Mouse (Mus musculus) adrenal gland, postnatal 14 days (tissue): ENCODE measurements around the gene Cyth4. TPM values are rescaled to one million over a fixed set of nuclear protein-coding genes. Genes with fewer than 3 reads are reported as not detected.
A peak's percentile ranks its signal among the peaks of the same experiment; 100 is the strongest.

Source experiments
- DNase-seq: peaks from one replicate; pipeline ENCODE4 v3.0.0; 2021; ENCODE audit warnings: mixed read lengths
- long read RNA-seq, 2 experiments: library from polyadenylated mRNA; stranded (forward); transcript quantifications; one replicate each; pipeline ENCODE4 v2.0.0; 2021
- total RNA-seq: library from RNA; stranded (reverse); gene quantifications from 2 replicates; pipeline ENCODE4 v1.2.3, GENCODE M21; 2021

The Cyth4 gene
- 4.6 and 12.8 TPM in 2 replicates for total RNA-seq
- long read RNA-seq, experiment 1, partial matches to known transcripts = 0 of 2 reads
- long read RNA-seq, experiment 1, other reads (novel, unspliced or antisense) = 1 of 2 reads
- long read RNA-seq, experiment 2, partial matches to known transcripts = 0 of 1 reads
- long read RNA-seq, experiment 2, other reads (novel, unspliced or antisense) = 1 of 1 reads

DNA sequence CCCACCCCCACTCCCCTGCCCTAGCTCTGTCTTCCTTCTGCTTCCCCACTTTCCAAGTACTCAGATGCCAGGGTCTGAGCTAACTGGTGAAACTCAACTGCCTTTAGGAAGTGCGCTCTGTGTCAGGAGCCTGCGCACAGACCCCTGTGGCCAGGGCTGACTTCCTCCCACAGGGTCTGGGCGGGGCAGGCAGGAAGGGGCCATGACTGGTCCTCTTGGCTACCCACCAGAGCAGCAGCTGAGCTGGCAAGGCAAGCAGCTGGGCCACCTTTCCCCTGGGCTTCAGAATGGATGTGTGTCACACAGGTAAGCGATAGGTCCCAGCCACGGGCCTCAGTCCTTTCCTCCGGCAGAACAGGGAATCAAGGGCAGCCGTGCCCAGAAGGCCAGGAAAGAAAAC, at the start of gene Cyth4:
Cyth4 (plus strand) TSS at position 134 of the 400 bp plus-strand sequence.
- DNase-seq = peak; percentile 67

DNA sequence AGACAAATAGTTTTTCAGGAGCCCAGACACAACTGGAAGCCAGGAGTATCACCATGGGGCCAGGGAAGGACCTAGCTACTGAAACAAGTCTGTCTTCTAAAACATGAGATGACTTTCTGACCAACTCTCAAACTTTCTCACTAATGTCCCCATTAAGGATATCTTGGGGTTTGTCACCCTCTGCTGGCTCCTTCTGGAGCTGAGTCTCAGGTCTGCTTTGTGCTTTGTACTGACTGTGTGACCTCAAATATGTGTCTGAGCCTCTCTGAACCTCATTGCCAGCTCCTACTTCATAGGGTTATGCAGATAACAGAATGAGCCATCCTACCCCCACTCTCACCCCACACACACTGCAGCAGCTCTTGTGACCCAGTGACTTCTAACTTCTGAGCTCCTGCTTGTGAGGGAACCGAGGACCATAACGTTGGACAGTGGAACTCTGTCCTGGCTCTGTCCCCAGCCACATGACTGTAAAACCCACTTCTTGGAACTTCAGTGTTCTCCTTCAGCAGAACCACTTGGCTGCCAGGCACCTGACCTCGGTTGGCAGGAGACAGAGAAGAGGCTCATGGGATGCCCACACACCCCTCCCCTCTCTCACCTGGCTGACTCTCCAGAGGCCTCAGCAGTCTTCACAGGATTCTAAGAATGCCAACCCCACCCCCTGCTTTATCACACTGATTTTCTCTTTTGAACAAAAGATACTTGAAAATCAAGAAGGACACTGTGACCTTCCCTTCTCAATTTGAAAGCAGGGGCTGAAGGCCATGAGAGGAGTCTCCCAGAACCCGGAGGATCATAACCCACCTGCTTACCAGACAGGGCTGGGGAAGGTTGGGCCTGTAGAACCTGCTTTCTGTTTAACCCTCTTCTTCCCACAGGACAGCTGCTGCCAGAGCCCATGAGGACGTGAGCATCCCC, 49.2 kb upstream of the Cyth4 start:
- DNase-seq = peak; percentile 58

DNA sequence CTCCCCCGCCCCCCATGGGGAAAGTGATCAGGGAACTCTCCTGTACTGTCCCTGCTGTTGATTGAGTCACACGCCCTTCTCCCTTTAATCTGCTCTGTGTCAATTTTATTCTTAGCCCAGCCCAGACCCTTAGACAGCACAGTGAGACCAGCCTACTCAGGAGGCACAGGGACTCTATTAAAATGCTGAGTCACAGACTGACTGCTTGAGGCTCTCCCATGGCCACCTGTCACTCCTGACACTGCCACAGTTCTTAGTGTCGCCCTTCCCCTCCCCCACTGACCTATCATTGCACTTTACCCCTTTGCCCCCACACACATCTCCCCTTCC, 48.5 kb upstream of the Cyth4 start:
- DNase-seq = peak; percentile 70

DNA sequence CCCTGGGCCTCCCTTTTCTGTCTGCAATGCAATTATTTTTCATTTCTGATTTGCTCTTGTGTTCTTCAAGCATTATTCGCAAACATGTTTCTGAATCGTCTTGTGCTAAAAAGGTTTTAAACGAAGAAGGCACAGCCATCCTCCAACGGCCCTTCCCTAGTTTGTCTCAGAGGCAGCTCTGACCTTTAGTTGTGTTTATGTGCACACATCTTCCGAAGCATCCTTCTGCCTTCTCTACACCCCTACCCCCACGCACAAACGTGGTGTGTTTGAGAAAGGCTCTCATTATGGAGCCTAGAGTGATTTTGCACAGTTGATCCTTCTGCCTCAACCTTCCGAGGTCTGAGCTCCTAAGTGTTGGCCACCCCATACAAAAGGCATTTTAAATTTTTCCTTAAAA, 48.1 kb upstream of the Cyth4 start:
- no peak for DNase-seq

DNA sequence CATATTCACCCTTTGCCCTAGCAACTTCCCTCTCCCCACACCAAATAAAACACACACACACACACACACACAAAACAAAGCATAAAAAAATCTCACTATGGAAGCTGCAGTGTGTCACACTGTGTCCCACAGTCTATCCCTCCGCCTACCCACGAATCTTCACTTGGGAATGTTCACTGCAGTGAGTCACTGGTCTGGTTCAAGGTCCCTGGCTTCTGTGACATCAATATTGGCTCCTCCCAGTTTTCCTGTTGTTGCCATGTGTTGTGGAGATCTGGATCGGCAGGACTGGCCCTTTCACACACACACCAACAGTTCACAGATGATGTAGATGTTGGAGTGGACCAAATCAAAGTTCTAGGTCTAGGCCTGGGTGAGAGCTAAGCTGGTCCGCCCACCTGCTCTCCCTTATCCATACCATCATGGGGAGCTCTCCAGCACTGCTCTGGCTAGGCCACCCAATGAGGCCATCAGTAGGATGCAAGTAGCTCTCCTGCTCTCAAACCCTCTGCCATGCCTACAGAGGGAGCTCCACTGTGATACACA, 47.6 kb upstream of the Cyth4 start:
- peak; percentile 80 for DNase-seq

DNA sequence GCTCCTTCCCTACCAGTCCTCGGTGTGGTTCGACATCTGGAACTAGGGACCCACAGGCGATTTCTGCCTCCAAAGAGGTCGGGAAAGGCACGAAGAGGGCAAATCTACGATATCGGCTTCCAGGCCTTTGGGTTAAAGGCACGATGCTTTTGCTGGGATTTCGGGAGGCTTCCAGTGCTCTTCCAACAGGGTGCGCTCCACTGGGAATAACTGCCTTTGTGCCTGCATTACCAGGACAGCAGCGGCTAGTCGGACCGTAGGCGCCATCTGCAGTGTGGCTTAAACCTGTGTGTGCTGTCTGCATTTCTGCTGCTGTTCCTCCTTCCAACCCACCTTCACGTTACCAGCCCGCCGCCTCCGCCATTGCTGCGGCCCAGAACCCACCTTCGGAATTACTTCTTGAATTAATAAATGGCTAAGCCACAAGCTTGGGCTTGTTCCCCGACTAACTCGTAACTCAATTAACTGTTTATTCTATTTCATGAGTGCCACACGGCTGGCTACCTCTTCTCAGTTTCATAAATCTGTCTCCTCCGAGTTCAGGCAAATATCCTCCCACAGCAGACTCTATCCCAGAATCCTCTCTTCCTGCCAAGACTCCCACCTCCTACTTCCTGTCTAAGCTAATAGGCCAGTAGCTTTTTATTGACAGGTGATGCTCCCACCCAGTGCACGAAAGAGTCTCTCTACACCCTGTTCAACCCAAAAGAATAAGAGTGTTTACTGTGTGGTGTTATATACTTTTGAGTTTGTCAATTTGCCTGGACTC, 42.1 kb upstream of the Cyth4 start:
- no peak for DNase-seq

DNA sequence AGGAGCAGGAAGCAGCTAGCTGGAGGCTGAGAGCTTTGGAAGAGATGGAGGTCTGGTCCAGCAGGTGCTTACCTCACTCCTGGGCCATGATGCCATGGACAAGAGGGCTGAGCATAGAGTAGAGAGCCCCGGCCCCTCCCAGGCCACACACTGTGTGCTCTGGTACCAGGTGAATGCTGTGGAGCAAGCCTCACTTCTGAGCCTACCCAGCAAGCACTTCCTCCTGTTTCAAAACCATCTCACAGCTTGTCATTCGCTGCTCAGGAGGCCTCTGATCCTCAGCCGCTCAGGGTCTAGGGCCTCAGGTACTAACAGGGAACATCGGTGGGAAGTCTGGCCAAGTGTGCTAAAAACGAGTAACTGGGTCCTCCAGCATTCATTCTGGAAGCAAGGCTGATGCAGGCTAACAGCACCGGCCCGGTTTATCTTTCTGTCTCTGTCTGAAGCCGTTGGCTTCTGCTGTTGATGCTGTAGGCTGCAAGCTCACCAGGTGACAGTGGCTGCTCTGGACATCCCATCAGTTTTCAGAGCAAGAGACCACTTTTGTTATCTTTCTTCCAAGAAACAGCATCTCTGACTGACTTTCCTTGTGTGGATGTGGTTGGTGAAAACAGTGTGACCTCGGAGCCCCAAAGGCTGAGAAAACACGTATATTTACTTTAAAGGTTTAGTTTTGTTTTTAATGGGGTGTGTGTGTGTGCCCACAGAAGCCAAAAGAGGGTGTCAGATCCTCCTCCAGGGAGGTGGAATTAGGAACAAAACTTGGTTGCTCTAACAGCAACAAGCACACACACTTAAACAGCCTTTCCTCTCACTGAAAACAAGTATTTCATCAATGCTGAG, 38.9 kb upstream of the Cyth4 start:
- DNase-seq = no peak

DNA sequence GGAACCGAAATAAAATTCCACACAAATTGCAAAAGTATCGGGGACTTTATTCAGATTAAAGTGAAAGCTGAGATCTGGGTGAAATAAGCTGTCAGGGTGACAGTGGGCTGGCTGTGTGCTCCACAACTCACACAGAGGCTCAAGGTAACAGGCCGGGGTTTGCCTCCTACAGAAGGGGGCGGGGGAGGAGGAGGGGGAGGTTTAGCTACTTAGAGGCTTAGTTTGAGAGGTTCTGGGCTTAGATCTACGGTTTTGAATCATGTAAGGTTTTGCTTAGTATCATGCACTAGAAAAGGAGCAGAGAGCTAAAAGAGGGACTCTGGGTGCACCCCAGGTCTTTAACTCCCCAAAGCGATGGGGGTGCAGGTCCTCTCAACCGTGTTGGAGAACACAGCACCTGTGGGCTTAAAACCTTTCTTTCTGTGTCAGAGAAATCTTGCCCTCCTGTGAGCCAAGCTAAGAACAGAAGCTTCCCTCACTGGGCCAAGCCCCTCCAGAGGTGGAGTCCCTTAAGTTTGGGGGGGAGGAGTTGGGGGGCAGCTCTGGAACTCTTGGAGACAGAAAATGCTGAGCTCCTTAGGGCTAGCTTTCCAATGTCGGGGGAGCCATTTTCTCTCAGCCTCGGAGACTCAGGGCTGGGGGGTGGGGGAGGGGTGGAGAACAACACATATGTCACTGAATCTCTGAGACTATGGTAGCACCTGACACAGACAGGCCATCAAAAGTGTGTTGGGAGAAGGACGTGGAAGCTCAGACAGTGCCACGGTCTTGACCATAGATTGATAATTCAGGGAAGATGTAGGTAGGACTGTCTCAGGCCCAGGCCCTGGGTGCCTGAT, 37.5 kb upstream of the Cyth4 start:
- DNase-seq = no peak

DNA sequence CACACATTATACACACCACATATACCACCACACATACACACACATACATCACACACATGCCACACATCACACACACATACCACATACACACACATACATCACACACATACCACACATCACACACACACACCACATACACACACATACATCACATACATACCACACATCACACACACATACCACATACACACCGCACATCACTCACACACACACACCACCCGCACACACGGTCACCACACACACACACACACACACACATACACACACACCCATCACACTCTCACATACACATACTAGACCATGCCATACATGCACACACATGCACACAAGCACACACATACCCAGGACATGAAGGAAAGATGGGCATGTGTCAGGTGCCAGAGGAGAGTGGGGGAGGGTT, 33.5 kb upstream of the Cyth4 start:
- no peak for DNase-seq

DNA sequence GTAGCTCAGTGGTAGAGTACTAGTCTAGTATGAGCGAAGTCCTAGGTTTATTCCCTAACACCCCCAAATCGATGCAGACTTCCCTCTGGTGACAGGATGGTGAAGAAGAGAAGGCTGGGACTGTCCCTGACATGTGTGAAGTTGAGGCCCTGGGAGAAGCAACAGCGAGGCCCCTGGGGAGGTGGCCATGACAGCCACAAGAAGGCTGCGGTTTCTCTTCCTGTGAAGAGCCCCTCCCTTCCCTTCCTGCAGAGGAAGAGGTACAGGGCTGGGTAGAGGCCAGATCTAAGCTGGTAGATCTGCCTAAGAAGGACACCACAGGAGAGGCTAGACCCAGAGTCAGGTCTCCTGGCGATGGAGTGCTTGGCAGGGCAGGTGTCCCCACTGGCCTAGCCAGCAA, 32.9 kb upstream of the Cyth4 start:
- DNase-seq = no peak

DNA sequence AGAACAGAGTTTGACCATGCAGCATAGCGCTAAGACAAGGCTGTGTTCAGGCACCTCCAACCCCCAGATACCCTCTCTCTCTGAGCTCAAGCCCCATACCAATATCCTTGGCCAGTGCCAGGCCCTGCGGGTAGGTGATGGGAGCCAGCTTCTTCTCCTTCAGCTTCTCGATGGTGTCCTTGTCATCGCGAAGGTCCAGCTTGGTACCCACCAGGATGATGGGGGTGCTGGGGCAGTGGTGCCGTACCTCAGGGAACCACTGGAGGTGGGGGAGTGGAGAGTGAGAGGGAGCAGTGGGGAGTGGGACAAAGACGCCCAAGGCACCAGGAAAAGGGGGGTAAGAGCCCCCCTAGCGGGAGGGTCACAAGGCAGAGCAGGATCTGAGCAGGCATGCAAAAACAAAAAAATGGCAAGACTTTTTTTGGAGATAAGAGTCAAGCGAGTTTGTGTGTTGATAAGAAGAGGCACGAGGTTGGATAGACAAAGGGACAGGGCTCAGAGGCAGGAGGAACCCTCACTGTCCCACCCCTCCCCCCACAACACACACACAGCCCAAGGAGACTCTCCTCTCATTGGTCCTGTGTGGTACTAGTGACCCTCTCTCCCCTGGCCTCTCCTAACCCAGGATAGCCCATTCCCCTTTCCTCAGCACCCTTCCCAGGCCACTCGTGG, 31.9 kb upstream of the Cyth4 start:
- no peak for DNase-seq

DNA sequence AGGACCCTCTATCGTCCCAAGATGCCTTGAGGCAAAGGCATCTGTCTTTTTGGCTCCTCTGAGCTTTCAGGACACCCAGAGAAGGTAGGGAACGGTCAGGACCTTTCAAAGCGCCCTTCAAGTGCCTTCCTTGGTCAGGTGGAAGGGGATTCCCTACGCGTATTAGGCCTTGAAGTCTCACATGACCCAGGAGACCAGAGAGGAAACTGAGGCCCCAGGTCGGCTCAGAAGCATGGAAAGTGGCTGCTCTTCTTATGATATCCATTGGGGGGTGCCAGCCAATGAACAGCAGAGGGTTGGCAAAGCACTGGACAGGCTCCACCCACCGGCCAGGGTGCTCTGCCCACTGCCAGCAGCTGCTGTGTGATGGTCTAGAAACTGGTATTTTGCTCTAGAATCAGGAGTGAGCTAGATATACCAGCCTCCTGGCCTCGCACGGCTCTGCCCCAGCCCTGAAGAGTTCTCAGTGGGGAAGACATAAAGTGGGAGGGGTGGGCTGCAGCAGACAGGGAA, 29.2 kb upstream of the Cyth4 start:
- DNase-seq = no peak

DNA sequence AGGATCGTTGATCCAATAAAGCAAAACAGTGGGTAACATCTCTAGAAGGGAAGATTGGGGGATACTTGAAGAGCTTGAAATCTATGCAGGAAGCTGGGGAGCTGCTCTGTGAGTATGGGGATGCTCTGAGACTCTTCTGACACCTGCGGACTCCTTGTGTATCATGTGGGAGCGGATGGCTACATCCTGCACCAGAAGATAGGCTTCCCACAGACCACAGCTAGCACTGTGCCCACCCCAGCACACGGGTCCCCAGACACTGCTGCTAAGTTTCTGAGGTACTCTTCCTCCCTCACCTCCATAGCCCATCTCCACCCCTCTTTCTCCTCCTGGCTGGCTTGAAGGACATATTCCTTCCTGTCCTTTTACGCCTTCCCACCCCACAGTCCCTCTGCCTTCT, 26.7 kb upstream of the Cyth4 start:
- no peak for DNase-seq

DNA sequence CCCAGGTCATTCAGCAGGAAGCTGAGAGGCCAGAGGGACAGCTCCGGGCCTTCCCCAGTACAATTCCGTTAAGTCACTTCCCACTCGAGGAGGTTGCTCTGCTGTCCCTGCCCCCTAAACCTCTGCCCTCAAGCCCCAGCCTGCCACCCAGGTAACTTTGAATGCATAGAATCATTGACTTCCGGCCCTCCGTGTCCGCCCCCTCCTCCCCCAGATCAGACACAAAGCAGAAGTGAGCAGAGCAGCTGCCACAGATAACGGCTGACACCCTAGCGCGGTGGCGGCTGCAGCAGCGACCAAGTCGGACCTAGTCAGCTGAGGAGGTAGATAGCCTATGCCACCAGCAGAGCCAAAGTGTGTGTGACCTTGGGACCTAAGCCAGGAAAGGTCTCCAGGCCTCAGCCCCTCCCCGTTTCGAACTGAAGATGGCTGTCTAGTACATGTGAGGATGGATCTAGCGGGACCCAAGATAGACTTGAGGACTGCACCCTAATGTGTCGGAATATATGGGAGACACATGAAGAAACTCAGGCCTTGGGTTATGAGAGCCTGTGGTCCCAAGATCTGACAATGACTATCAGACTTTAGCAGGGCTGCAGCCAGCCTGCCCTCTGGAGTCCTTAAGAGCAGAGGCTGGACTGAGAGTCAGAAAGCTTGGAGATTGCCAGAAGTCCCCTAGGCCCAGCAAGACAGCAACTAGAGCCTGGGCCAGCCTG, 25.1 kb upstream of the Cyth4 start:
- peak; percentile 35 for DNase-seq

DNA sequence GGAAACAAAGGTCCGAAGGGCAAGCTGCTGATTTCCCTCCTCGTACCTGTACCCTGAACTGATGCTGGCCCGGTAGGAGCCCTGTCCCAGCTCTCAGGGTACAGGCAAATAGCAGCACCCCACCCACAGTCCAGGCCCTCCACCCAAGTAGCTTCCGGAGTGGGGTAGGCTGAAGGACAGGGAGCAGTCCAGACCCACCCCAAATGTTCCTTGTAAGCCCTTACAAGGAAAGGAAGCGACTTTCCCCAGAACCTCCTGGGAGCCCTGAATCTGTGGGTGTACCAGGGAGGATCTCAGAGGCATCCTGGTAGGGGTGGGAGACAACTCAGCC, 24.6 kb upstream of the Cyth4 start:
- DNase-seq = no peak

DNA sequence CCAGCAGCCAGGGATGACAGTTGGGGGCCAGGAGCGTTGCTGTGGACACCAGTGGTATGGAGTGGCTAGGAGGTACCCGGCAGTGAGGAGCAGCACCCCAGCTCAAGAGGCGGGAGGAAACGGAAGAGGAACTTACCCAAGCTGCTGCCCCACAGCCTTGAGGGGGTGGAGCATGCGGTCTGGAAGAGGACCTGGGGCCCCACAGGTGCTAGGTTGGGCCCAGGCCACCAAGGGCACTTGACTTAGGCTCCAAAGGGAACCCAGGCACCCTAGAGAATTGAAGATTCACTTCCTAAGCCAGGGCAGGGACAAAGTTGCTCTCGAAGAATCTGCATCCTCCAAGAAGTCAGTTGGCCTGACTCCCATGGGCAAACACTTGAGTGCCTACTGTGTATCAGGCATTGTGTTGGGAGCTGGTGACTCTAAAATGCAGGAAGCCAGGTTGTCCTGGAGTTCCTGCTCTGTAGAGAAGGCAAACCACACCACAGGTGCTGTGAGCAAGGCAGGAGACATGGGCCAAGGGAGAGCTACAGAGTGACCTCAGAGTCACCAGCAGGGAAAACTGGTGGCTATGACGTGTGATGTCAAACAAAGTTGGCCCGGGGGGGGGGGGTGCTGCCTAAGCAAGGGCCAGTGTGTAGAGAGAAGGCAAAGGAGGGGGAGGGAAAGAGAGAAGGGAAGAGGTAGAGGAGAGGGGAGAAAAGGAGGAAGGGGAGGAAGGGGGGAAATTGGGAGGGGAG, 24.0 kb upstream of the Cyth4 start, which contains the start of gene Rac2:
Rac2 (minus strand) TSS at position 126 of the 740 bp plus-strand sequence.
- DNase-seq = no peak

DNA sequence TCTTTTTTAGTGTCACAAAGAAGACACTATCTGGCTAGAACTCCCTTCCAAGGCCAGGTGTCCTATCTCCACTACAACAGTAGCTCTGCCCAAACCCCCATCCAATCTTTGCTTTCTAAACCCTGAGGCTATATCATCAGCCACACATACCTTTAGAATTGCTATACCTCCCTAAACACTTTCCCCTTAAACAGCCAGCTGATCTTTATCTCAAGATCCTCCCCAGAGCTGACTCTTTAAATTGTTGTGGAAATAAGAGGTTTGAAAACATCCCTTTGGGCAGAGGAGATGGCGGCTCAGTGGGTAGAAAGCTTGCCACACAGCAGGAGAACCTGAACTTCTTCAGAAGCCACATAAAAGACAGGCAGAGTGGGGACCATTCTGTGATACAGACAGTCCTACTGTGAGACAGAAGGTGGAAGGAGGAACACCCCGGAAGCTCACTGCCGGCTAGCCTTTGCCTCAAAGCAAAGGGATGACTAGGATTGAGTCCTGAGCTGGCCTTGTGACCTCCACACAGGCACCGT, 20.5 kb upstream of the Cyth4 start:
- no peak for DNase-seq

DNA sequence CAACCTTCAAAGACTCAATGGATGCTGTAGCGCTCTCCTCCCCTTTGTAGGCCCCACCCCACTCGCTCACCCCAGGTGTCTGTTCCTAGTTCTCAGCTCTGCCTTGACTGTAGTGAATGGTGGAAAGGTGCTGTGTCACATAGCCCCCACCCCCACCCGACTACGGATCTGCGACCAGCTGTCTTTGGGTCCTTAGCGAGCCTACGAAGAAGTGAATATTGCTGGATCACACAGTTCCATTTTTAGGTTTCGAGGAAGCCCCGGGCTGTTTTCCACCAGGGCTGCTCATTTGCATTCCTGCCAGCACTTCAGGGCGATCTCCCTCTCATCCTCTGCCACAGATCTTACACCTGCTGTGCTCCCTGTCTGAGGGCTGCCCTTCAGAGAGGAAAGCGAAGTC, 13.5 kb upstream of the Cyth4 start:
- no peak for DNase-seq

DNA sequence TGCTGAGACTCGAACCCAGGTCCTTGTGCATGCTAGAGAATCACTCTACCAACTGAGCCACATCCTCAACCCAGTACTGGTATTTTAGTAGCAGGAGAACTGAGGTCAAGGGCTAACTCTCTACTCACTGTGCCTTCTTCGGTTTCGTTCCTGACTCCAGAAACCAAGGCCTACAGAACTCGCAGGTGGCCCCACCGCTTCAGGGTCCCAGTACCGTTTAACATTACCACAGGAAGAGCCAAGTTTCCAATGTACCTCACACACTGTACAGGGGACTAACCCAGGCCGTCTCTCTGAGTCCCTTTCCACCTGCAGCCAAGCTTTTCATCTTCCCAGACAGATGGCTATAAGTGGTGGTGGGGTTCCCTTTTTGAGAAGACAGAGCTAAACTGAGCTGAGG, 11.4 kb upstream of the Cyth4 start:
- no peak for DNase-seq
